Mouse (Mus musculus) WW6 (cell line): Measurements from ENCODE around the gene Mrpl54.

ENCODE experiments used
- DNase-seq: peaks from one replicate; pipeline ENCODE4 v3.0.0-alpha.2; 2013; ENCODE audit warnings: low read depth, low spot score

Mrpl54 gene

GRCm38 (mm10) chr10:81294442-81294841, 27.7 kb upstream of the Mrpl54 start:
- no peak for DNase-seq

- DNase-seq, result no peak
Observed at GRCm38 (mm10) chr10:81293334-81294030, 26.7 kb upstream of the Mrpl54 start.

GRCm38 (mm10) chr10:81292554-81293333, 26.0 kb upstream of the Mrpl54 start, which contains the start of gene Pip5k1c:
Pip5k1c (plus strand) TSS chr10:81292963.
- peak; percentile 100 for DNase-seq

GRCm38 (mm10) chr10:81291511-81292104, 24.9 kb upstream of the Mrpl54 start, which contains the start of gene Tjp3:
Tjp3 (minus strand) TSS chr10:81291581.
- DNase-seq, result no peak

- no peak for DNase-seq
Observed at GRCm38 (mm10) chr10:81290698-81291460, 24.1 kb upstream of the Mrpl54 start.

GRCm38 (mm10) chr10:81289811-81290210, 23.1 kb upstream of the Mrpl54 start:
- no peak for DNase-seq

GRCm38 (mm10) chr10:81289278-81289677, 22.5 kb upstream of the Mrpl54 start:
- no peak for DNase-seq

- DNase-seq, result no peak
Observed at GRCm38 (mm10) chr10:81288601-81289000, 21.9 kb upstream of the Mrpl54 start.

GRCm38 (mm10) chr10:81287513-81288157, 20.9 kb upstream of the Mrpl54 start:
- no peak for DNase-seq

GRCm38 (mm10) chr10:81286586-81286985, 19.9 kb upstream of the Mrpl54 start:
- no peak for DNase-seq

GRCm38 (mm10) chr10:81285694-81286450, 19.1 kb upstream of the Mrpl54 start:
- no peak for DNase-seq

GRCm38 (mm10) chr10:81284719-81285118, 18.0 kb upstream of the Mrpl54 start:
- DNase-seq, result no peak

- no peak for DNase-seq
Observed at GRCm38 (mm10) chr10:81284189-81284588, 17.5 kb upstream of the Mrpl54 start.

GRCm38 (mm10) chr10:81279496-81279895, 12.8 kb upstream of the Mrpl54 start:
- no peak for DNase-seq

- DNase-seq, result no peak
Observed at GRCm38 (mm10) chr10:81277676-81278075, 10.9 kb upstream of the Mrpl54 start.

- no peak for DNase-seq
Observed at GRCm38 (mm10) chr10:81273842-81274241, 7.1 kb upstream of the Mrpl54 start.

- no peak for DNase-seq
Observed at GRCm38 (mm10) chr10:81272356-81272755, 5.6 kb upstream of the Mrpl54 start.

GRCm38 (mm10) chr10:81268643-81269412, 2.1 kb upstream of the Mrpl54 start:
- no peak for DNase-seq

- no peak for DNase-seq
Observed at GRCm38 (mm10) chr10:81268056-81268455, 1.3 kb upstream of the Mrpl54 start.

GRCm38 (mm10) chr10:81265540-81265939, 1.2 kb downstream of the Mrpl54 start:
- DNase-seq, result no peak
